Comparison of ENCODE assay signal across 30 mouse cellular contexts in the genomic region with DNA sequence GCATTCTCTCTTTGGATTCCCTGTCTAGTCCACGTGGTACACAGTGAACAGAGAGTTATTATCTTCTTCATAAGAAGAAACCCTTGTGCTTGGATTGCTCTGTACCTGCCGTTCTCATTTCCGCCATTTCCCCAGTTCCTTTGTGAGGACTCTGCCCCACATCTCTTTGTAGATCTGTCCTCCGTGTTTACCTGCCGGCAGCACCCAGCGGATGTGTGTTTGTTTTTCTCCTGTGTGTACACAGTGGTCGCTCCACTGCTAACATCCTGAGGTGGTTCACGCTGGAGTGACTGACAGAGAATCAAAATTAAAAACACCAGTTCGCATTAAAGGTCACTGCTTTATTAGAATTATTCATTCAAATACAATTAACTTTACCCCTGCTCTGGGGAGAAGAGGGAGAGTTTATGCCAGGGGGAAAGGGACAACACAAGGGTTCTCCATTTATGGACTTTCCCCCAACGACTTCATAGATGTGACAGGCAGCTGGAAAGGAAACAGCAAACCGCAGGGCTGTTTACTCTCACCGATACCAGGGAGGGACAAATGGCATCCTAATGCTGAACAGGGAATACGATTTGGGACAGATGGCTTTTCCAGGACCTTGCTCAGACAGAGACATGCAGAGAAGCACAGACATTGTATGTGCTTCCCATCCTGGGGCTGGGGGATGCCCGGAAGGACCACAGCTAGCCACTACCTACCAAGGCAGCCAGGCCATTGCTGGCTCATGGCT.
DNase-seq lines count a peak whose midpoint lies in the region; ATAC-seq and TF ChIP-seq lines count a peak whose summit lies in the region.
"Had no signal": no experiment of that assay in that cellular context is flagged by ENCODE, and none has a peak within 500 bp of the region (broad histone marks: within the 10 kb centered on the region; RNA-seq: fewer than 3 reads in every experiment).

No protein-coding gene starts in this region.

- no peaks in the 10 kb centered on the region for H3K27me3 ChIP-seq in intestine, embryonic 16.5 days (replicated peaks; ENCODE audit: control insufficient read depth, insufficient read depth, low read length)
- H3K27me3 ChIP-seq in liver, embryonic 12.5 days (replicated peaks) = no peaks in the 10 kb centered on the region
- no peaks in the 10 kb centered on the region for H3K27me3 ChIP-seq in liver, postnatal 0 days (ENCODE audit: insufficient read depth, low read length)
- H3K27me3 ChIP-seq in heart, embryonic 11.5 days (ENCODE audit: control insufficient read depth, insufficient read depth, low read length) = no peaks in the 10 kb centered on the region
- H3K27me3 ChIP-seq: embryonic facial prominence, embryonic 13.5 days; forebrain, embryonic 15.5 days; limb, embryonic 15.5 days; megakaryocyte, embryonic 14.5 days; neural tube, embryonic 12.5 days had no signal

- no peak for TF ChIP-seq EP300 in liver, postnatal 0 days (IDR thresholded peaks at IDR 0.05; ENCODE audit: low read depth)

- peak; percentile 82 for DNase-seq in heart, adult 11 months
- no peak for DNase-seq in heart, adult 18-20 months
- DNase-seq in liver, postnatal 0 days = peak; percentile 18
- no peak for DNase-seq in heart, adult 9 months (ENCODE audit: low spot score in 2 of 2)
- DNase-seq in cerebellum, adult 9-11 months = no peak
- DNase-seq: adrenal gland, adult 8-10 months; cerebellum, adult 2 months; cerebellum, postnatal 36 days; gastrocnemius, postnatal 25 days; heart, adult 2 months; heart, postnatal 14 days; kidney, adult 9 months; kidney, postnatal 10 days; layer of hippocampus, postnatal 36 days; lung, postnatal 36 days; midbrain, embryonic 14.5 days; thymus, adult 18-20 months; thymus, postnatal 36 days had no signal

- ATAC-seq in intestine, embryonic 16.5 days = peak; percentile 53
- ATAC-seq in liver, embryonic 12.5 days = peak; percentile 84
- ATAC-seq in liver, postnatal 0 days = peak; percentile 87
- no peak for ATAC-seq in heart, embryonic 11.5 days (replicated peaks; ENCODE audit: insufficient number of reproducible peaks, low FRiP score, low TSS enrichment)
- ATAC-seq: forebrain, embryonic 15.5 days; hindbrain, embryonic 16.5 days had no signal

- H3K4me1 ChIP-seq in intestine, embryonic 16.5 days (ENCODE audit: control insufficient read depth, insufficient read depth, low read length) = no peaks in the 10 kb centered on the region
- H3K4me1 ChIP-seq in liver, embryonic 12.5 days = no peaks in the 10 kb centered on the region
- H3K4me1 ChIP-seq in liver, postnatal 0 days (ENCODE audit: insufficient read depth) = peaks cover 5% of the 10 kb centered on the region
- no peaks in the 10 kb centered on the region for H3K4me1 ChIP-seq in heart, embryonic 11.5 days (ENCODE audit: control insufficient read depth, insufficient read depth, low read length)
- H3K4me1 ChIP-seq: embryonic facial prominence, embryonic 13.5 days; forebrain, embryonic 10.5 days; forebrain, embryonic 15.5 days; limb, embryonic 15.5 days; neural tube, embryonic 12.5 days had no signal

- H3K36me3 ChIP-seq in intestine, embryonic 16.5 days (ENCODE audit: control insufficient read depth, insufficient read depth, low read length) = no peaks in the 10 kb centered on the region
- no peaks in the 10 kb centered on the region for H3K36me3 ChIP-seq in liver, embryonic 12.5 days
- H3K36me3 ChIP-seq in liver, postnatal 0 days (replicated peaks; ENCODE audit: insufficient read depth, low read length) = no peaks in the 10 kb centered on the region
- H3K36me3 ChIP-seq in heart, embryonic 11.5 days (ENCODE audit: control insufficient read depth, insufficient read depth, low read length) = no peaks in the 10 kb centered on the region
- H3K36me3 ChIP-seq: embryonic facial prominence, embryonic 13.5 days; forebrain, embryonic 10.5 days; forebrain, embryonic 15.5 days; G1E; limb, embryonic 10.5 days; limb, embryonic 15.5 days; neural tube, embryonic 12.5 days had no signal

- 45% methylated on average over 14 of the region's 14 CpGs for WGBS in intestine, embryonic 16.5 days
- 61% methylated on average over 14 of the region's 14 CpGs for WGBS in liver, embryonic 12.5 days (ENCODE audit: insufficient replicate concordance)
- 38% methylated on average over 14 of the region's 14 CpGs for WGBS in liver, postnatal 0 days (ENCODE audit: insufficient replicate concordance)
- WGBS in heart, embryonic 11.5 days (ENCODE audit: insufficient replicate concordance) = 70% methylated on average over 14 of the region's 14 CpGs

- no peak overlapping the region for H3K4me3 ChIP-seq in intestine, embryonic 16.5 days (ENCODE audit: low read length)
- no peak overlapping the region for H3K4me3 ChIP-seq in liver, embryonic 12.5 days
- no peak overlapping the region for H3K4me3 ChIP-seq in liver, postnatal 0 days (ENCODE audit: low read depth, low read length)
- H3K4me3 ChIP-seq in heart, embryonic 11.5 days (ENCODE audit: low read depth, low read length) = no peak overlapping the region
- H3K4me3 ChIP-seq: embryonic facial prominence, embryonic 13.5 days; forebrain, embryonic 10.5 days; forebrain, embryonic 15.5 days; heart, adult 2 months; limb, embryonic 10.5 days; limb, embryonic 15.5 days; megakaryocyte, embryonic 14.5 days; neural tube, embryonic 12.5 days had no signal

- no peak overlapping the region for H3K9ac ChIP-seq in intestine, embryonic 16.5 days (ENCODE audit: low read depth, low read length)
- no peak overlapping the region for H3K9ac ChIP-seq in liver, embryonic 12.5 days
- H3K9ac ChIP-seq in liver, postnatal 0 days (replicated peaks) = no peak overlapping the region
- no peak overlapping the region for H3K9ac ChIP-seq in heart, embryonic 11.5 days (ENCODE audit: low read depth, low read length)
- H3K9ac ChIP-seq: embryonic facial prominence, embryonic 13.5 days; forebrain, embryonic 15.5 days; limb, embryonic 15.5 days; neural tube, embryonic 12.5 days had no signal

- TF ChIP-seq CTCF in liver, postnatal 0 days (IDR thresholded peaks at IDR 0.05; ENCODE audit: low read depth) = no peak

- no peaks in the 10 kb centered on the region for H3K9me3 ChIP-seq in intestine, embryonic 16.5 days (ENCODE audit: control insufficient read depth, low read length)
- H3K9me3 ChIP-seq in liver, embryonic 12.5 days (replicated peaks) = no peaks in the 10 kb centered on the region
- no peaks in the 10 kb centered on the region for H3K9me3 ChIP-seq in liver, postnatal 0 days (ENCODE audit: low read length)
- no peaks in the 10 kb centered on the region for H3K9me3 ChIP-seq in heart, embryonic 11.5 days (replicated peaks; ENCODE audit: control insufficient read depth, low read length)
- H3K9me3 ChIP-seq: embryonic facial prominence, embryonic 13.5 days; forebrain, embryonic 10.5 days; forebrain, embryonic 15.5 days; limb, embryonic 10.5 days; limb, embryonic 15.5 days; megakaryocyte, embryonic 14.5 days; neural tube, embryonic 12.5 days had no signal

- no peak overlapping the region for H3K27ac ChIP-seq in intestine, embryonic 16.5 days (ENCODE audit: low read length)
- H3K27ac ChIP-seq in liver, embryonic 12.5 days = peak overlapping the region; percentile 50; the same call in 1 of the 2 replicates
- peak overlapping the region; percentile 9 for H3K27ac ChIP-seq in liver, postnatal 0 days (ENCODE audit: low read depth)
- no peak overlapping the region for H3K27ac ChIP-seq in heart, embryonic 11.5 days (ENCODE audit: low read depth, low read length)
- H3K27ac ChIP-seq: embryonic facial prominence, embryonic 13.5 days; forebrain, embryonic 10.5 days; forebrain, embryonic 15.5 days; heart, adult 2 months; limb, embryonic 10.5 days; limb, embryonic 15.5 days; neural tube, embryonic 12.5 days had no signal

- peak overlapping the region; percentile 9; the same call in 1 of the 2 replicates for H3K4me2 ChIP-seq in intestine, embryonic 16.5 days (ENCODE audit: low read depth, low read length)
- no peak overlapping the region for H3K4me2 ChIP-seq in liver, embryonic 12.5 days
- H3K4me2 ChIP-seq in liver, postnatal 0 days (ENCODE audit: low read depth, low read length) = peak overlapping the region; percentile 2
- H3K4me2 ChIP-seq in heart, embryonic 11.5 days = no peak overlapping the region
- H3K4me2 ChIP-seq: embryonic facial prominence, embryonic 13.5 days; forebrain, embryonic 15.5 days; limb, embryonic 15.5 days; neural tube, embryonic 12.5 days had no signal

Comparison
In these comparisons a context has a peak if more than half of its experiments do, and no peak if none do; other contexts are left out.
1. DNase-seq: peak in heart, adult 11 months (single experiment) and liver, postnatal 0 days (single experiment); none in heart, adult 18-20 months (0 of 2), heart, adult 9 months (0 of 2) and cerebellum, adult 9-11 months (single experiment).
2. H3K4me2 ChIP-seq: peak in intestine, embryonic 16.5 days (single experiment) and liver, postnatal 0 days (single experiment); none in liver, embryonic 12.5 days (single experiment) and heart, embryonic 11.5 days (single experiment).
3. H3K27ac ChIP-seq: peak in liver, embryonic 12.5 days (single experiment) and liver, postnatal 0 days (single experiment); none in intestine, embryonic 16.5 days (single experiment) and heart, embryonic 11.5 days (single experiment).